8 mouse cellular contexts compared by ENCODE assay signal in genomic region chrX:50537785-50538159, GRCm38 (mm10).
DNase-seq lines count a peak whose midpoint lies in the region; ATAC-seq and TF ChIP-seq lines count a peak whose summit lies in the region.
"Not testable (repeated sequence)": the region's sequence is repeated elsewhere in the genome, so short reads cannot be mapped to it uniquely, and the experiment has no call there.

No protein-coding gene starts in this region.

- not testable (repeated sequence) for H3K27ac ChIP-seq in embryonic facial prominence, embryonic 12.5 days; hindbrain, embryonic 14.5 days; layer of hippocampus, adult 2 months; midbrain, embryonic 15.5 days; stomach, embryonic 15.5 days

- peak overlapping the region; percentile 38 for H3K4me3 ChIP-seq in embryonic facial prominence, embryonic 12.5 days
- H3K4me3 ChIP-seq in hindbrain, embryonic 14.5 days (replicated peaks; ENCODE audit: low read length), result peak overlapping the region; percentile 35
- peak overlapping the region; percentile 62 for H3K4me3 ChIP-seq in layer of hippocampus, adult 2 months
- peak overlapping the region; percentile 31 for H3K4me3 ChIP-seq in lung, adult 2 months (replicated peaks; ENCODE audit: extremely low read depth, low read depth, low read length)
- H3K4me3 ChIP-seq in midbrain, embryonic 15.5 days, result peak overlapping the region; percentile 42
- H3K4me3 ChIP-seq in stomach, embryonic 15.5 days (replicated peaks), result peak overlapping the region; percentile 44

- not testable (repeated sequence) for H3K9me3 ChIP-seq in embryonic facial prominence, embryonic 12.5 days; hindbrain, embryonic 14.5 days (ENCODE audit: control insufficient read depth, low read length); midbrain, embryonic 15.5 days; stomach, embryonic 15.5 days

- TF ChIP-seq POLR2A in lung, adult 2 months (IDR thresholded peaks at IDR 0.05; ENCODE audit: borderline replicate concordance, extremely low read depth, low read depth, low read length), result not testable (repeated sequence)

- ATAC-seq in CD4-positive, CD25-positive, alpha-beta regulatory T cell, adult 4 months, result peak; percentile 75
- not testable (repeated sequence) for ATAC-seq in embryonic facial prominence, embryonic 12.5 days (ENCODE audit: insufficient number of reproducible peaks, insufficient read depth, low FRiP score, low TSS enrichment); hindbrain, embryonic 14.5 days (ENCODE audit: low FRiP score); stomach, embryonic 15.5 days (ENCODE audit: insufficient read depth, low FRiP score, low read depth)
- ATAC-seq in granulocyte monocyte progenitor cell, adult 5-6 weeks (replicated peaks; ENCODE audit: poor library complexity, severe bottlenecking), result peak; percentile 79
- ATAC-seq in midbrain, embryonic 15.5 days (replicated peaks), result peak; percentile 56; the same call in 1 of the 2 replicates

- not testable (repeated sequence) for H3K36me3 ChIP-seq in embryonic facial prominence, embryonic 12.5 days; hindbrain, embryonic 14.5 days (replicated peaks; ENCODE audit: control insufficient read depth, insufficient read depth); midbrain, embryonic 15.5 days (replicated peaks); stomach, embryonic 15.5 days

- not testable (repeated sequence) for H3K27me3 ChIP-seq in embryonic facial prominence, embryonic 12.5 days; hindbrain, embryonic 14.5 days (ENCODE audit: control insufficient read depth, insufficient read depth, low read length); midbrain, embryonic 15.5 days (replicated peaks); stomach, embryonic 15.5 days (replicated peaks)

- H3K9ac ChIP-seq in embryonic facial prominence, embryonic 12.5 days; midbrain, embryonic 15.5 days; stomach, embryonic 15.5 days: not testable (repeated sequence)
- H3K9ac ChIP-seq in hindbrain, embryonic 14.5 days, result peak overlapping the region; percentile 45; the same call in 1 of the 2 replicates

- WGBS in embryonic facial prominence, embryonic 12.5 days, result 63% methylated on average over 4 of the region's 4 CpGs
- WGBS in hindbrain, embryonic 14.5 days, result 53% methylated on average over 4 of the region's 4 CpGs
- WGBS in lung, adult 2 months, result 71% methylated on average over 4 of the region's 4 CpGs
- WGBS in midbrain, embryonic 15.5 days, result 61% methylated on average over 4 of the region's 4 CpGs
- WGBS in stomach, embryonic 15.5 days, result 60% methylated on average over 4 of the region's 4 CpGs

- H3K4me1 ChIP-seq in embryonic facial prominence, embryonic 12.5 days; hindbrain, embryonic 14.5 days (replicated peaks; ENCODE audit: control insufficient read depth, insufficient read depth, low read length); lung, adult 2 months (ENCODE audit: control insufficient read depth, insufficient read depth, low read length); midbrain, embryonic 15.5 days; stomach, embryonic 15.5 days: not testable (repeated sequence)

- not testable (repeated sequence) for H3K4me2 ChIP-seq in embryonic facial prominence, embryonic 12.5 days (replicated peaks)
- peak overlapping the region; percentile 38 for H3K4me2 ChIP-seq in hindbrain, embryonic 14.5 days (replicated peaks)
- peak overlapping the region; percentile 33 for H3K4me2 ChIP-seq in midbrain, embryonic 15.5 days
- 0 out of 2 replicates have a peak overlapping the region, but pooled peaks have one; percentile 13 for H3K4me2 ChIP-seq in stomach, embryonic 15.5 days

- DNase-seq in hindbrain, embryonic 14.5 days (ENCODE audit: low spot score); layer of hippocampus, adult 2 months (ENCODE audit: low spot score in 2 of 2); lung, adult 2 months: not testable (repeated sequence)

- TF ChIP-seq CTCF in layer of hippocampus, adult 2 months (conservative IDR thresholded peaks at IDR 0.05), result peak; percentile 56
- not testable (repeated sequence) for TF ChIP-seq CTCF in lung, adult 2 months (IDR thresholded peaks at IDR 0.05; ENCODE audit: insufficient read depth, low read length)
